Mouse (Mus musculus): ENCODE data around the gene Oas1c. TPM values are rescaled to one million over a fixed set of nuclear protein-coding genes. Genes with fewer than 3 reads are reported as not detected.
A peak's percentile ranks its signal among the peaks of the same experiment; 100 is the strongest.
"Not testable (repeated sequence)": the region's sequence is repeated elsewhere in the genome, so short reads cannot be mapped to it uniquely, and the experiment has no call there.

Oas1c gene
- under 1 TPM; 0.36 to 0.91 TPM for total RNA-seq (2021)

DNA sequence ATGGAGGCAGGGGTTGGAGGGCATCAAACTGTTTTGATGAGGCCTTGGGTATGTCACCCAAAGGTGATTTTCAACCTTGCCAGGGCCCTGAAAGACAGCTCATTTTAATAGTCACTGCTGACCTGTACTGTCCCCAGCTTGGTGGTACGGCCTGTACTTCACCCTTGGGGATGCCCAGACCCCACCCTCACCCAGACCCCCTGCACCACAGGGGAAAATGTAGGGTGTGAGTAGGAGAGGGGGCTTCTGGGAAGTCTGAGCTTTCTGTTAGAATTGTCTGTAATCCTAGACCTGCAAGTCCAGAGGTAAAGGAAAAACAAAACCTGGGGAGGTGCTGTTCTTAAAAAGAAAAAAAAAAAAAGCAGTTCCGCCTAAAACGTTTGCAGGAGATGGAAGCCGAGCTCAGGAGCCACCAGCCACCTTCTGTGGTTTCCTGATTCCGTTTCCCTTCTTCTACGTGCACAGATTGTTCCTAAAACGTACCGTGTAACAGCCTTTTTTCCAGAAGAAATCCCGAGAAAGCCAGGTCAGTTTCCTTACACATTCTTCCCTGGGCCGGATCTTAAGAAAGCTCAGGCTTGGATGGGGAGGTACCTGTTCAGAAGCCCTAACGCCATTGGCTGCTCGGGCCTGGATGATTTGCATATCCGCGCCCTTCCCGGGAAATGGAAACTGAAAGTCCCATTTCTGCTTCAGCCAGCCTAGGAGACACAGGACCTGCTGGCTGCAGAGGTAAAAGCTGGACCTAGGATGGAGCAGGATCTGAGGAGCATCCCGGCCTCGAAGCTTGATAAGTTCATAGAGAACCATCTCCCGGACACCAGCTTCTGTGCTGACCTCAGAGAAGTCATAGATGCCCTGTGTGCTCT, at the start of gene Oas1c:
TSS of gene Oas1c (minus strand) at position 564 of the 869 bp plus-strand sequence.
- peak; percentile 82 for DNase-seq

DNA sequence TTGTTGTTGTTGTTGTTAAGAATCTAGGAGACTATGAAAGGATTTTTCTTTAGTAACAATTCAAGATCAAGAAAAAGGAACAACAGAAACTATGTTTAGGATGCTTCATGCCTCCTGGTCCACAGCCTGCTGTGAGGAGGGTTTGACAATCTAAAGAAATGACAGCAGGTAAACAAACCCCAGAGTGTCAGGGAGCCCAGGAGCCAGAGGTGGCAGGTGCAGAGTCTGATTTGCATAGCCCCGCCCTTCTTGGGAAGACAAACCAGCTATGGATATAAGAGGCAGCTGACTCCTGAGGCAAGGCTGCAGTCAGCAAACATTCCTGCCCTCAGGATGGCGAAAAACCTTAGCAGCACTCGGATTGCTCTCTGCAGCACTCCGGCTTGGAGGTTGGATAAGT, 48.8 kb upstream of the Oas1c start, which contains the start of gene Oas1h:
TSS of gene Oas1h (plus strand) at position 301 of the 400 bp plus-strand sequence.
- no peak for DNase-seq

DNA sequence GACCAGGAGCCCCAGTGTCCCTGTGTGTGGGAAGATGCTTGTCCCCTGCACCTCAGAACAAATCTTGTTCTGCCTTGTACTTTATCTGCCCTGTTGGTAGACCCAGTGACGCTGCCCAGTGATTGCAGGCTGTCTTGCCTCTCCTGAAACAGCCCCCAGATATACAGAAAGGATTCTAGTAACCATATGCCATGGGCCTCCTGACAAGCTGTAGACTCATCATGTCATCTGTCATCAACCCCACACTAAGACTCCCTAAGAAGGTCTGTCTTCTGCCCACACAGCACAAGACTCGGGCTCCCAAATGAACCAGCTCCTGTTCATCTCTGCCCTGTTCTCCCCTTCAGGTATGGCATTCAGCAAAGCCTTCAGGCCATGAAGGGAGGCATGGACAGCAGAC, 46.9 kb upstream of the Oas1c start:
- no peak for DNase-seq

DNA sequence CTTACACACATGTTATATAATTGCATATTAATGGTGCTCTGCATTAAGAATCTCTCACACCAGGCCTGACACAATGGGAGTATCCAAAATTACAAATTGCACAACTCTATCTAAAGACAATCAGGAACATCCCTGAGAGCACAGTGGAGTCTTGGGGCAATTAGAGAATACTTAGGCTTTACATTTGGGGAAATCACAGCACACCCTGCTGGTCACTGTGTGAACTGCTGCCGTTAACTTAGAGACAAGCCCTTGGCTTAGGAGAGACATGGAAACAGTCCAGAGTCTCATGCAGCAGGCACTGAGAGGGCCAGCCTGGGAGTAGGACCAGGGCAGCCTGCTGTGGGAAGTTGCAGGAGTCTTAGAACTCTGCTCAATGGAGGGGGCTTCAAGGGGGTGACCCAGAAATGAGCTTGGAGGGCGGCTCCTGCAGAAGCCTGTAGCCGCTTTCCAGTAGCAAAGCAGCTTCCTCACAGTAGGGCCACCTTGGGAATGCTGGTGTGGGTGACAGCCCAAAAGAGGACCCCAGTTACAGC, 37.4 kb upstream of the Oas1c start:
- peak; percentile 39 for DNase-seq

DNA sequence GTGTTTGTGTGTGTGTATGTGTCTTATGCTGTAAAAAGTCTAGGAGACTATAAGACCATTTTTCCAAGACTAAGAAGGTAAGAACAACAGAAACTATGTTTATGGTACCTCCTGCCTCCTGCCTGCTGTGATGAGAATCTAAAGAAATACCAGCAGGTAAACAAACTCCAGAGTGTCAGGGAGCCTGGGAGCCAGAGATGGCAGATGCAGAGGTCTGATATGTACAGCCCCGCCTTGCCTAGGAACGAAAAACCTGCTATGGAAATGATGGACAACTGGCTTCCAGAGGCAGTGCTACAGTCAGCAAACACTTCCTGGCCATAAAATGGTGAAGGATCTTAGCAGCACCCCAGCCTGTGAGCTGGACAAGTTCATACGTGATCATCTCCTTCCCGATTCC, 34.8 kb upstream of the Oas1c start, which contains the start of gene Oas1f:
TSS of gene Oas1f (plus strand) at position 301 of the 400 bp plus-strand sequence.
- no peak for DNase-seq

DNA sequence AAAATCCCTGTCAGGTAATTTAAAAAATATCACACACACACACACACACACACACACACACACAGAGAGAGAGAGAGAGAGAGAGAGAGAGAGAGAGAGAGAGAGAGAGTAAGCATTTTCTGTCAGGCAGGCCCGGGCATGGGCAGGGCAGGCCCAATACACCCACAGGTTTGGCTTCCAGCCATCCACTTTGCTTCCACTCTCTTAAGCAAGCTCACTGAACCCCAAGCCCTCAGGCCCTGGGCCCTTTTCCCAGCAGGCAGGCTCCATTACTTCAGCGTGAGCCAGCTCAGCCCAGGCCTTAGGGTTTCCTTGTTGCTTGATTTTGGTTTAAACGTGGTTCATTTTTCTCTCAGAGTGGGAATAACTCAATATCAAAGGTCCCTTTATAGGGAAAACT, 32.4 kb upstream of the Oas1c start:
- DNase-seq = peak; percentile 49

DNA sequence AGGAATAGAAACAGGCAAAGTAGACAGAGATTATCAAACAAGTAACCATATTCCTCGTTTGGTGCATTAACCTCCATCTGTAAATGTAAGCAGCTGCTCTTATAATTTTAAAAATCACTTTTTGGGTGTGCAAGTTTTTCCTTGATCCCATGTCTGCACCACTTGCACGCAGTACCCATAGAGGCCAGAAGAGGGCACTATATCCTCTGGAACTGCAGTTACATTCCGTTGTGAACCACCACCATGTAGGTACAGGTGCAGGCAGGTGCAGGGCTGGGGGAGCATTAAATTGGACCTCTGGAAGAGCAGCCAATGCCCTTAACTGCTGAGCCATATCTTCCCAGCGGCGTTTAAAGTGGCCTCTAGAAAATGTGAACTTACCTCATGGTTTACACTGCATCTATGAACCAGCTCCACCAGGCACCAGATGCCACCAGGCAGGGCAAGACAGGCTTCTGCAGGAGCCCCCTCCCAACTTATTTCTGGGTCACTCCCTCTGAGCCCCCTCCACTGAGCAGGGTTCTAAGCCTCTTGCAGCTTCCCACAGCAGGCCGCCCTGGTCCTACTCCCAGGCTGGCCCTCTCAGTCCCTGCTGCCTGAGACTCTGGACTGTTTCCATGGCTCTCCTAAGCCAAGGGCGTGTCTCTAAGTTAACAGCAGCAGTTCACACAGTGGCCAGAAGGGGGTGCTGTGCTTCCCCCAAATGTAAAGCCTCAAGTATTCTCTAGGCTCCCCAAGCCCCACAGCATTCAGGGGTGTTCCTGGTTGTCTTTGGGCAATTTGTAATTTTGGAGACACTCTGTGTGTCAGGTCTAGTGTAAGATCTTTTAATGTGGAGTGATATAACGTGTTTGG, 24.6 kb upstream of the Oas1c start:
- peak; percentile 58 for DNase-seq

DNA sequence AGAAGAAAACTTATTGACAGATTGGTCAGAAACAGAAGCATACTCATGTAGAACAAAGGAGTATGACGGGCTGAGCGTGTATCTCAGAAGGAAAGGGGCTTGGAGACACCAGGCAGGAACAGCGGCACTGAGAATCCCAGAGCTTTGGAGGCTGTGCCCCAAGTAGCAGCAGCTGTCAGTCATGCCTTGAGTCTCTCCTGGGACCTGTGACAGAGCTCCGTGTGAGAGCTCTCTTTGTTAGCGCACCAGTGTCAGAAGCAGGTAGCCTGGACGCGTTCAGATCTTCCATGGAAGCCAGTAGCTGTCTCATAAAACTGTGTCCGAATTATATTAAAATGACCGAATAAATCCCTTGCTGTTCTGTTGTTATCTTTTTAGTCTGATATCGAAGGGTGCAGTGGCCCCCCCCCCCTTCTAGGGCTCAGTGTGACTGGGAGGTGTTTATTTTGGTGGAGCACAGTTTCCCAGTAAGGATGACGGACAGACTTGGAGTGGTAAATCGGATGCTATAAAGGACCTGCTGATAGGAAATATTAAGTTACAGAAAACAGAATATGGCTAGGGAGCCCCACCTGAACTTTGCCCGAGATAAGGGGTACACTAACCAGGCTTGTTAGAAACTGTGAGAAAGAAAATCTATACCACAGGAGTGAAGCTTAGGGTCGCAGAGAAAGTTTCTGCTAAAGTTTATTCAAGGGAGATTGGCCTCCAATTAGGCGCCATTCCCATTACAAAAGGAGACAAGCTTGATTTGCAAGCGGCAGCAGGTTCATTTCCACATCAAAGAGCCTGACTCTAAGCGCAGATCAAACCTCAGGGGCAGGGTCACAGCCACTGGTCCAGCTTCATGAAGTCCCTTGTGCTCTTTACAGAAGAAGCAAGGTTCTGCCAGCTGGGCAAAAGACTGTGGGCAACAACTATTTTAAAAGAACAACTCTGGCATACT, 21.3 kb upstream of the Oas1c start:
- DNase-seq = no peak

DNA sequence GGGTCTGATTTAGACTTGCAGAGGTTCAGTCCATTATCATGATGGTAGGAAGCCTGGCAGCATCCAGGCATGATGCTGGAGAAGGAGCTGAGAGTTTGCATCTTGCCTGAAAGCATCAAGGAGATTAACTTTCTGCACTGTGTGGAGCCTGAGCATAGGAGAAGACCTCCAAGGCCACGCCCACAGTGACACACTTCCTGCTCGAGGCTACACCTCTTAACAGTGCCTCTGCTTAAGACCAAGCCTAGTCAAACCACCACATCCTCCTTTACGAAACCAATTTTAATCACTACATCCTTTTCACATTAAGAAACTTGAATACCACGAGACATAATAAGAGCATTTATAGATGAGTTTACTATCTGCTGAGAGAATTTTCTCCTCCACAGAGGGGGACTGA, 18.7 kb upstream of the Oas1c start:
- no peak for DNase-seq

DNA sequence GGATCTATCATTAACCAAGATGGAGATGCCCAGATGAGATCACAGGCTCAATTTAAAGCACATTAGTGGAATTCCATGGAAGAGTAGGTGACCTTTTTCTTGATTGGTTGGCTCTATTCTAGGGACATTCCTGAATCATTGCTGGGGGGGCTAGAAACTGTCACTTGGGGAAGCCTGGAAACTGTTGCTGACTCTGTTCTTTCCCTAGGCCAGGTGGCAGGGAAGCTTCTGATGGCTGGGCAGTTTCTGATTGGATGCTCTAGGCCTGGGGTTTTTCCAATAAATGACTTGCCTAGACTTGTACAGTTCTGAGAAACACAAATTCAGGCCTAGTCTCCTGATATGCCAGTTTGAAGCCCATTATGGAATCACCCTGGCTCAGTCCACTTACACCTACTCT, 6.7 kb upstream of the Oas1c start:
- no peak for DNase-seq

DNA sequence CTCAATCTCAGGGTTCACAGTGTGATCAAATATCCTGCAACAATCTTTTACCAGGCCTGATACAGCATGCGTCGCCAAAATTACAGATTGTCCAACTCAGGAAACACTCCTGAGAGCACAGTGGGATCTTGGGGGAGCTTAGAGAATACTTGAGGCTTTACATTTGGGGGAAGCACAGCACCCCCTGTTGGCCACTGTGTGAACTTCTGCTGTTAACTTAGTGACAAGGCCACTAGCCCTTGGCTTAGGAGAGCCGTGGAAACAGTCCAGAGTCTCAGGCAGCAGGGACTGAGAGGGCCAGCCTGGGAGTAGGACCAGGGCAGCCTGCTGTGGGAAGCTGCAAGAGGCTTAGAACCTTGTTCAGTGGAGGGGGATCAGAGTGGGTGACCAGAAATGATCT, 3.6 kb upstream of the Oas1c start:
- DNase-seq = peak; percentile 25

DNA sequence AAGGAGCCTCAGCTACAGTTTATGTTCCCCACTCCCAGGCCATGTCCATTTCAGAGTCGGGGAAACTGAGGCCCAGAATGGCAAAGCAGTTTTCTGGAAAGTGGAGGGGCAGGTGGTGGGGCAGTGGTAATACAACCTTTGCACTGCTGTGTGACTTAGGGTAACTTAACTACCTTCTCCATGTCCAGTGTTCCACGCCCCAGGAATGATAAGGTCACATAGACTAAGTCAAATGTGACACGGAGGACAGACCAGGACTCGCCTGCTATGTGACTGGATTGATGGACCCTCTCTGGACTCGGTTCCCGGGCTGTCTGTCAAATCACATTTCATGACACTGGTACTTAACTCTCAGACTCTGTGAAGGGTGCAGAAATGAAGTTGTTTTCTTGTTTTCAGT, 709 bp upstream of the Oas1c start:
- DNase-seq = no peak

DNA sequence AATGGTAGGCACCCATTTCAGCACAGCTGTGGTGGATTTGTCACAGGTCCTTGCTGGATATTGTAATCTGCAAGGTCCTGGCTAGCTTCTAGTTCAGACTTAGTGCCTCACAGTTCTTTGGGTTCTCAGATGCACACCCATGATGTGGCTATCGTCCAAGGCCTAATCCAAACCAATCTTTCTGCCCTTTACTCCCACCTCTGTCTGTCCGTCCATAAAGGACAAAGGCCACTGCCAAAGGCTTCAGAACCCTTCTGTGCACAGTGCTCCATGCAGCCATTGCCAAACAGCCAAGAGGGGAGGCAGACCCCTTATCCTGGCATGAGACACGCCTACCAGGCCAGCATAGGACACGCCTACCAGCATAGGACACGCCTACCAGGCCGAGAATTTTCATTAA, 3.1 kb downstream of the Oas1c start:
- no peak for DNase-seq

DNA sequence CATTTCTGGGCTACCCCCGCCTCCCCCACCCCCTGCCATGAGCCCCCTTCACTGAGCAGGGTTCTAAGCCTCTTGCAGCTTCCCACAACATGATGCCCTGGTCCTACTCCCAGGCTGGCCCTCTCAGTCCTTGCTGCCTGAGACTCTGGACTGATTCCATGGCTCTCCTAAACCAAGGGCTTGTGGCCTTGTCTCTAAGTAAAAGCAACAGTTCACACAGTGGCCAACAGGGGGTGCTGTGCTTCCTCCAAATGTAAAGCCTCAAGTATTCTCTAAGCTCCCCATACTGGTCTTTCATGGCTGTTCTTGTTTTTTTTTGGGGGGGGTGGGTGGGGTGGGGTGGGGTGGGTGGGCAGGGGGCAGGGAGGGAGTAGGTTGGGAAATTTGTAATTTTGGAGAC, 5.9 kb downstream of the Oas1c start:
- peak; percentile 48 for DNase-seq

DNA sequence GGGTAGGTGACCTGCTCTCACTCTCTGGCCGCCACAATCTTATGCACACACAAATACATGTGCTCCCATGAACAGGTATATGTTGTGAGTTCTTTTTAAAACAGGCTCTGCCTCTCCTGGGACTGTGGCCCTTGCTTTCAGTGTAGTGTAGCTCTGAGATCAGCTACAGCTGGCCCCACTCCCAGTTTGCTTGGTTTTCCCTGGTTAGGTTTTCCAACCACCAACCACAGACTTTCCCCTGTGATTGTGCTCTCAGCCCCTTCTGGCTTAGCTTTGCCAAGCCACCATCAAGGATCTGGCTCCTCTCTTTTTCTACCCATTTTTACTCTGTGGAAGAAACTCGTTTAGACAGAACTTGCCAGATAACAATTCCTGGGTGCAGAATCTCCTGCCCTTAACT, 8.7 kb downstream of the Oas1c start:
- DNase-seq = no peak

DNA sequence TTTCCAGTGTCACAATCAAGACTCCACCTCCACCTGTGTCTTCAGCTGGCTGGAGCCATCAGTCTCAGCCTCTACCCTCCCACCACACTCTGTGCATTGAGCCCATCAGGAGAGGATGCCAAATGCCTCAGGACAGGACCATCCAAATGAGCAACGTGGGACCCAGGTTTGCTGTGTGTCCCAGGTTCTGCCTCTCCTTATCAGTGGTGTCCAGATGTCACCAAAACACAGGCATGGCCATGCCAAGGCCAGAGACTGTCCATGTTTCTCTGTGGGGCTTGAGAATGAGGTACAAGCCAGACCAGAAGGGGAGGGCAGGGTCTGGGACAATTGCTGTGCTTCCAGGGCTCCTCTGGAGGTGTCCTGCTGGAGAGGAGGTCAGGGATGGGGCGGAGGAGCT, 13.4 kb downstream of the Oas1c start:
- DNase-seq = not testable (repeated sequence)

DNA sequence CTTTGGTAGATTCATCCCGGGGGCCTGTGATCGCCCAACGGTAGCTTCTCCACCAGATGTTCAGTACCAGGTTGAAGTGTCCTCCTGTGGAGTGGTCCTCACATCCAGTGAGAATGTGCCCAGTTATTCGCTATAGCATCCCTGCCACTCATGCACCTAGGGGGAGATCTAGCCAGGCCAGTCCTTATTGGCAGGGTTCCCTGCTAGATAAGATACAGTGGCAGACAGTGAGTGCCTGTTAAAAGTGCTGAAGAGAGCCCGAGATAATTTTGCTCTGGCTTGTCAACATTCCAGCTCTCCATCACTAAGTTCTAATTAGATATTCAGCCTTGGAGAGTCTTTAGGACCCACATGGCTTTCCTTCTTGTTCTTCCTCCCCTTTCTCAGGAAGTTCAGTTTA, 14.2 kb downstream of the Oas1c start:
- DNase-seq = not testable (repeated sequence)

DNA sequence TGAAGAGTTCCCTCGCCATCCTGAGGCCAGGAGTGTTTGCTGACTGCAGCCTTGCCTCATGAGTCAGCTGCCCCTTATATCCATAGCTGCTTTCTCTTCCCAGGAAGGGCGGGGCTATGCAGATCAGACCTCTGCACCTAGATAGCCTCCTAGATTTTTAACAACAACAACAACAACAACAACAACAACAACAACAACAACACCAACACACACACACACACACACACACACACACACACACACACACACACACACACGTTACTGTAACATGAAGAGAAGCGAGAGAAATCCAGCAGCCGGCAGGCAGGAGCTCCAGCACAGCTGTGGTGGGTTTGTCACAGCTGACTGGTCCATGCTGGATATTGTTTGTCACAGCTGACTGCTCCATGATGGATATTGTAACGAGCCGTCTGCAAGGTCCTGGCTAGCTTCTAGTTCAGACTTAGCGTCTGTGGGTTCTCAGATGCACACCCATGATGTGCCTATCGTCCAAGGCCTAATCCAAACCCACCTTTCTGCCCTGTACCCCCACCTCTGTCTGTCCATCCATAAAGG, 16.8 kb downstream of the Oas1c start, which contains the start of gene Oas1e:
TSS of gene Oas1e (minus strand) at position 51 of the 555 bp plus-strand sequence.
- not testable (repeated sequence) for DNase-seq

DNA sequence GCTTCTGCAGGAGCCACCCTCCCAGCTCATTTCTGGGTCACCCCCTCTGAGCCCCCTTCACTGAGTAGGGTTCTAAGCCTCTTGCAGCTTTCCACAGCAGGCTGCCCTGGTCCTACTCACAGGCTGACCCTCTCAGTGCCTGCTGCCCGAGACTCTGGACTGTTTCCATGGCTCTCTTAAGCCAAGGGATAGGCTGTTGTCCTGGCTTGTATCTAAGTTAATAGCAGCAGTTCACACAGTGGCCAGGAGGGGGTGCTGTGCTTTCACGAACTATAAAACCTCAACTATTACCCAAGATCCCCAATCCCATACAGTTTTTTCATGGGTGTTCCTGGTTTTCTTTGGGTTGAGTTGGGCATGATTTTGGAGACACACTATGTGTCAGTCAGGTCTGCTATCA, 19.3 kb downstream of the Oas1c start:
- peak; percentile 49 for DNase-seq

DNA sequence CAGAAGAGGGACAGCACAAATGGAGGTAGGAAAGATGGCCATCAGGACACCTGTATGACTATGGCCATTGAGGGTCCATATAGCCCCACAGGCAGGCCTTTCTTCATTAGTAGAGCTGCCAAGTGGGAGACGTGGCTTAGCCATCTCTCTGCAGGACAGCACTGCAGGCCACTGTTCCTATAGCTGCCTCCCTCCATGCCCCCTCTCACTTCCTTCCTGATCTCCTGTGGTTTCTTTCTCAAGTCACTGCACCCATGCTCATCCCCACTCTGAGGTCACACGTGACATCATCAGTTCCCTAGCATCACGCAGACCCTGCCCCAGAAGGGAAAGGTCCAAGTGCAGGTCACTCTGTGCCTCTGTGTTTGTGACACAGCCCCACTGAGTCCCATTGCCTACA, 25.3 kb downstream of the Oas1c start:
- DNase-seq = no peak

DNA sequence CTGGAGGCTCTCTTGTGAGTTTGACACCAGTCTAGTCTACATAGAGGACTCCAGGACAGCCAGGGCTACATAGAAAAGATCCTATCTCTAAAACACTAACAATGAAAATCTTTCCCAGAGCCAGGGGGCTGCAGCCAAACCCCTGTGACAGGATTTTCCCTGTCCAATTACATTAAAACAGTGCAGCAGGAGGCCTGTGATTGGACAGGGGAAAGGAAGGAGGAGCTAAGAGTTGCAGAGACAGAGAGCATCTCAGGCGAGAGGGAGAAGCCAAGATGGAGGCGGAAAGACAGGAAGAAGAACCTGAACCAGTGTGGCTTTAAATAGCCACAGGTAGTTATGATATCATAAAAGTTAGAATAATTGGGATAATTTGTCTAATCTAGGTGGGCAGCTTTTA, 29.9 kb downstream of the Oas1c start:
- DNase-seq = no peak

DNA sequence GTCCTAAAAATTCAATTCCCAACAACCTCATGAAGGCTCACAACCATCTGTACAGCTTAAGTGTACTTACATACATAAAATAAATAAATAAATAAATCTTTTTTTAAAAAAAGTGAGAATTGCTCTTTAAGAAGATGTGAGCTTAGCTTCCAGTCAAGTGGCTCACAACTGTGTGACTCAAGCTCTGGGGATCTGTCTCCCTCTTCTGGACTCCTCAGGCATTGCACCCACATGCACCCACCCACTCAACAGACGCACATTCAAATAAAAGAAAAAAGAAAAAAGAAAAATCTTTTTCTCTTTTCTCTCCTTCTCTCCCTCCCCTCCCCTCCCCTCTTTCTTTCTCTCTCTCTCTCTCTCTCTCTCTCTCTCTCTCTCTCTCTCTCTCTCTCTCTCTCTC, 30.7 kb downstream of the Oas1c start:
- DNase-seq = no peak
